Mouse (Mus musculus) retina, postnatal 1 day (tissue): ENCODE results near the gene Slc10a7.

Source experiments
- DNase-seq: peaks from one replicate; pipeline ENCODE4 v3.0.0-alpha.2; 2012

Slc10a7 gene

GRCm38 (mm10) chr8:78741496-78741895 lies 232.3 kb downstream of the Slc10a7 start:
- DNase-seq = no peak

GRCm38 (mm10) chr8:78741965-78742364 lies 232.8 kb downstream of the Slc10a7 start:
- no peak for DNase-seq

- DNase-seq = peak; percentile 89
Observed at GRCm38 (mm10) chr8:78742453-78742852, 233.3 kb downstream of the Slc10a7 start.

GRCm38 (mm10) chr8:78747052-78747451 lies 237.9 kb downstream of the Slc10a7 start:
- no peak for DNase-seq

- no peak for DNase-seq
Observed at GRCm38 (mm10) chr8:78748701-78749100, 239.6 kb downstream of the Slc10a7 start.

- DNase-seq = no peak
Observed at GRCm38 (mm10) chr8:78749861-78750825, 241.0 kb downstream of the Slc10a7 start.

- DNase-seq = no peak
Observed at GRCm38 (mm10) chr8:78751151-78751550, 242.0 kb downstream of the Slc10a7 start.

GRCm38 (mm10) chr8:78754986-78755385 lies 245.8 kb downstream of the Slc10a7 start:
- DNase-seq = no peak

GRCm38 (mm10) chr8:78759139-78759538 lies 250.0 kb downstream of the Slc10a7 start:
- no peak for DNase-seq

GRCm38 (mm10) chr8:78764976-78765375 lies 255.8 kb downstream of the Slc10a7 start:
- DNase-seq = no peak

GRCm38 (mm10) chr8:78765556-78765955 lies 256.4 kb downstream of the Slc10a7 start:
- DNase-seq = no peak

GRCm38 (mm10) chr8:78770584-78770983 lies 261.4 kb downstream of the Slc10a7 start:
- no peak for DNase-seq

- no peak for DNase-seq
Observed at GRCm38 (mm10) chr8:78771256-78771655, 262.1 kb downstream of the Slc10a7 start.

- DNase-seq = no peak
Observed at GRCm38 (mm10) chr8:78776816-78777215, 267.7 kb downstream of the Slc10a7 start.
